Mouse (Mus musculus): ENCODE data around the gene Rgsl1.
"Not testable (repeated sequence)": the region's sequence is repeated elsewhere in the genome, so short reads cannot be mapped to it uniquely, and the experiment has no call there.

Gene Rgsl1

GRCm38 (mm10) chr1:153844042-153844441 is at the start of gene Rgsl1:
TSS of gene Rgsl1 (minus strand) at chr1:153844142.
- no peak for DNase-seq

DNA sequence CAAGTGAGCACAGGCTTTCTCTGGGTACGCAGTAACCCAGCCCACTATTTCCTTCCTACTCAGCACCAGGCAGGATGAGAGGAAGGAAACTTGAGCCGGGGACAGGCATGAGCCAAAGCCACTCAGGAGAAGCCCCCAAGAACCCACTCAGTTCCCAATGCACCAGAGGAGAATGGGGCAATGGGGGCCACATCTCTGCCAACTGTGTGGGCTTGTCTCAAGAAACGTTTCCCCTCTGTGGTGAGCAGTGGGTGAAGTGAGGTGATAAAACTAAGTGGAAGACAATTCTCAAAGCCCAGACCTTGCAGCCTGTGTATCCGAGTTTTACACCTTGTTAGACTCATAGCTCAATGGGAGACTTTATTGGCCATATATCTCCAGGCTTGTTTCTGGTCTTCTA is 47.5 kb upstream of the Rgsl1 start, which contains the start of gene Teddm1a:
TSS of gene Teddm1a (plus strand) at position 301 of the 400 bp plus-strand sequence.
- no peak for DNase-seq

DNA sequence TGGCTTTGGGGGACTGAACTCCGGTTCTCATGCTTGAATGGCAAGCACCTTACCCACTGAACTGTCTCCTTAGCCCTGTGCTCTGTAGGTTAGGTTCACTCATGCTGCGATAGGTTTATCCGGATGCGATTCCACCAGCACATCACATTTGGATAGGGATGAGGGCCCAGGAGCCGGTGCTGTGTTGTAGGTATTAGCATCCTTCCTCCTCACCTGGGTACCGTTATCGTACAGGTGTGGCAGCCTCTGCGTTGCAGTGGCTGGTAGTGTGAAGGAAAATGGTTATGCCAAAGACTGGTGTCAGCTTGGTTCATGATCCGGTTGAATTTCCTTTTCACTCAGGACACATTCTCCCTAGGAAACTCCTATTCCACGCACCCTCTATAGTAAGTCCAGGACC is 46.2 kb upstream of the Rgsl1 start:
- DNase-seq: no peak

GRCm38 (mm10) chr1:153886024-153886633 is 42.2 kb upstream of the Rgsl1 start:
- no peak for DNase-seq

DNA sequence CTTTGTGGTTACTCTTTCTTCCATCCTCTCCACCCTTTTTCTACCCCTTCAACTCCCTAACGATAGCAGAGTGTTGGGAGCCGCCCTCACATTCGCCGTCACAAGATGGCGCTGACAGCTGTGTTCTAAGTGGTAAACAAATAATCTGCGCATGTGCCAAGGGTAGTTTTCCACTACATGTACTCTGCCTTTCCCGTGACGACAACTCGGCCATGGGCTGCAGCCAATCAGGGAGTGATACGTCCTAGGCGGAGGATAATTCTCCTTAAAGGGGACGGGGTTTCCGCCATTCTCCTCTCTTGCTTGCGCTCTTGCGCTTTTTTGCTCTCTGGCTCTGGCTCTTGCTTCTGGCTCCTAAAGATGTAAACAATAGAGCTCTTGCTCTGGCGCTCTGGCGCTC is 36.4 kb upstream of the Rgsl1 start:
- DNase-seq: not testable (repeated sequence)

GRCm38 (mm10) chr1:153874045-153874444 is 30.1 kb upstream of the Rgsl1 start, which contains the start of gene Teddm1b:
TSS of gene Teddm1b (plus strand) at chr1:153874345.
- DNase-seq: no peak

- no peak for DNase-seq
Observed at GRCm38 (mm10) chr1:153855946-153856345, 12.0 kb upstream of the Rgsl1 start.

GRCm38 (mm10) chr1:153852696-153853095 is 8.8 kb upstream of the Rgsl1 start:
- not testable (repeated sequence) for DNase-seq

- no peak for DNase-seq
Observed at GRCm38 (mm10) chr1:153846867-153847266, 2.9 kb upstream of the Rgsl1 start.

- no peak for DNase-seq
Observed at GRCm38 (mm10) chr1:153846420-153846819, 2.5 kb upstream of the Rgsl1 start.

DNA sequence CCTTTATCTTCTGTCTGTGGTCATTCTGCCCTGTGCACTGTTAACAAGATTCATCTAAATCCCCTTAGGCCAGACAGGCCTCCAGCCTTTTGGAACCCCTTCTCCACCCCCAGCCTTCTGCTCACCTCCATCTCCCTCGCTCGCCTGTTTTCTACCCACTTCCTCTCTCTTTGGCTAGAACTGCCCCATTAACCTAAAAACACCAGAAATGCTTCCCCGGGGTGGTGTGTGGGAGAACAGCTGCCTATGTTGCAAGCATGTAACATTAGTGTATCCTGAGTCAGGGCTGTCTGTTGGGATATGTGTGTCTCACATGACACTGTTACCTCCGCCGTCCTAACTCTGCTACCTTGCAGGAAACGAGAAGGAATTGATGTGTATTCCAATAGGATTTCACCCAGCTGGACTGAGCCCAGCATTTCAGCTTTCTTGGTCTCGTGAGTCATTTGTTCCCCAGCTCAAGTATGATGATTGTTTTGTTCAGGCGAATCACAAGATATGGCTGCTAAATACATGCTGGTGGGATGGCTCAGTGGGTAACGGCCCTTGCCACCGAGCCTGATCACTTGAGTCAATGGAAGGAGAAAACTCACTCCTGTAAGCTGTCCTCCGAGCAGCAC is 1.7 kb downstream of the Rgsl1 start:
- no peak for DNase-seq

- DNase-seq: no peak
Observed at GRCm38 (mm10) chr1:153836036-153836435, 7.9 kb downstream of the Rgsl1 start.

GRCm38 (mm10) chr1:153830746-153831145 is 13.2 kb downstream of the Rgsl1 start:
- DNase-seq: no peak

- no peak for DNase-seq
Observed at GRCm38 (mm10) chr1:153820216-153820615, 23.7 kb downstream of the Rgsl1 start.

- no peak for DNase-seq
Observed at GRCm38 (mm10) chr1:153814278-153814677, 29.7 kb downstream of the Rgsl1 start.

- peak; percentile 30 for DNase-seq
Observed at GRCm38 (mm10) chr1:153807390-153807993, 36.5 kb downstream of the Rgsl1 start.

GRCm38 (mm10) chr1:153803530-153803929 is 40.4 kb downstream of the Rgsl1 start:
- no peak for DNase-seq

DNA sequence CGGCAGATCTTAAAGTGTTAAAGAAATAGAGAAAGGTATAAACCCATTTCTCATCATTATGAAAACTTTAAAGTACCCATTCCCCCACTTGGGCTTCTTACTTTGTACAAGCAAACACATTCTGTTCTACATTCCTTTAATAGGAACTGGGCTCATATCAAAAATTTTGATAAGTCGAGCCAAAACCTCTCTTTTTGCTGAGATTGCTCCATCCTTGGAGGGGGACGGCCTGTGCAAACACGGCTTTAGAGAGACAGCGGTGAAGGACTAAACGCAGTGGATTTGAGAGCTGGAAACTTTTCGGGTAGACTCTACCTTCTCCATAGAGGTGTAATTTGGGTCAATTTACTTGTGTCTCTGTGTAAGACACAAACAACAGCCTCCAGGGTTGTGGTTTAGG is 41.3 kb downstream of the Rgsl1 start:
- DNase-seq: no peak

GRCm38 (mm10) chr1:153794241-153794640 is 49.7 kb downstream of the Rgsl1 start:
- DNase-seq: no peak

DNA sequence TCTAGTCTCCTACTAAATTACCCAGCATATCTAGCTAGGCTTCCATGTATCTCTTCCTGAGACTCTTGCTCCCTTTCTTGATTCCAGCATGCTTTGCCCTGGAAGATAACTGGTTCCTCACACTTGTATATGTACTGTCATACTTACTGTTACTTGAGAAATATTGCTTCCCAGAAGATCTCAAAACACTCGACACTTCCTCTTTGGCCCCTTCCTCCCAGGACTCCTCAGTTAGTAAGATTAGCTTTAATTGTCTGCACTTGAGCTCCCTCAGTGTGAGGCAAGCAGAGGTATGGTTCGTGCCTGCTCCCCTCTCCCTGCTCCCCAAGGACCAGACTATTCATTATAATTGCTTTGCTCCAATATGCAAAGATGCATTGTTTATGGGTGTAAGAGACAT is 53.2 kb downstream of the Rgsl1 start:
- no peak for DNase-seq

- DNase-seq: no peak
Observed at GRCm38 (mm10) chr1:153785608-153786007, 58.3 kb downstream of the Rgsl1 start.

DNA sequence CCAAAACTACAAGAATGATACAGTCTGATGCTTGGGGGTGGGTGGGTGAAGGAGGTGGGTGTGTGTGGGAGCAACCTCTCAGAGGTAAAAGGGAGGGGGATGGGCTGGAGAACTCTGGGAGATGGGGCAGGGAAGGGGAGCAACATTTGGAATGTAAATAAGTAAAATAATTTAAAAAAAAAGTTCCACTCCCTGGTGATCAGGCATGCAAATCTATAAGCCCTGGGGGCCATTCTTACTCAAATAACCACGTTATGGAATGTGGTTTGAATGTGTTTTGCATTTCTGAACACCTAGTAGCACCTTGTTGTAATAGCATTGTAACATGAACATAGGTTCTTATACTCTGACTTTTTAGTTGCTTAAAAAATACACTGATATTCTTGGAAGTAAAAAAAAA is 60.6 kb downstream of the Rgsl1 start:
- DNase-seq: no peak

- no peak for DNase-seq
Observed at GRCm38 (mm10) chr1:153778205-153778604, 65.7 kb downstream of the Rgsl1 start.

DNA sequence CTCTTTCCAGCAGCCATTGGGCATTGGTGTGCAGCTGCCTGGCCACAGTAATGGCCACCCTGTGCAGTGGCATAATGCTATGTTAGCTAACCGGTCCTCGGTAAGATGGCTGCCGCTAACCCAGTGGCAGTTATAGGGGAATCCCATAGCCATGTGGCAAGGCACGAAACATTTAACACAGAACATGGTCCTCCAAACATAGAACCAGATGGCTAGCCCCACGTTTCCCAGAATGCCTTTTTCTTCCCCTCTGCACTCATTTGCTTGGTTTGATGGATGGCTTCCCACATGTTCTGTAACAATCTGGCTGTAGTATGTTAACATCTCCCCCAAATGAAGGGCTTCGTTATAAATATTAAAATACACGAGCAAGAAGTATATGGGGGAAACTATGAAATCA is 67.7 kb downstream of the Rgsl1 start:
- no peak for DNase-seq

Data from kidney, adult 11 months (tissue).